Mouse (Mus musculus): ENCODE measurements around the gene Lrrc25. TPM values are rescaled to one million over a fixed set of nuclear protein-coding genes. Genes with fewer than 3 reads are reported as not detected.

The Lrrc25 gene
- polyA plus RNA-seq, 1 experiment from 2014 or later = 1.3 TPM

DNA sequence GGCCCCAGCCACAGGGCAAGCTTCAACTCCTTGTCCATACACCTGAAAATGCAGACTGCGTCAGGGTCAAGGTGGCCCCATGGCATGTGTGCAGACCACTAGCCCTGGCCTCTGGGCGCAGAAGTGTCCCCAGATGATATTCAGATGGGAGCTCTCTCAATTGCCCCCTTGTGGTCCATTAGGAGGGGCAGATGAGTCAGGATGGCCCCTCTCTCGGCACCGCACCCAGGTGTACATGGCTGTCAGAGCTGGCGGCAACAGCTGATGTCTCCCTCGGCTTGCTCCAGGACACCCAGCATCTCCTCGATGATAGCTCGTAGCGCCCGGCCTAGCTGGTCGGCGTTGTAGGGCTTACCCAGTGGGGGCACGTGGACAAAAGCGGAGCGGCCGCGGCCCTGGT, 34.4 kb downstream of the Lrrc25 start:
- H3K4me1 ChIP-seq (ENCODE audit: control insufficient read depth in 2 of 2, insufficient read depth in 2 of 2, low read length in 2 of 2) = peaks cover 40 to 47% of the 10 kb centered on the region in 2 experiments
- H3K27ac ChIP-seq (replicated peaks in 1 of 2; ENCODE audit: control insufficient read depth in 1 of 2, insufficient read depth in 1 of 2, low read depth in 2 of 2, low read length in 2 of 2) = peak overlapping the region; percentile 88 to 89; a peak in 3 of 4 replicates
- no peaks in the 10 kb centered on the region for H3K27me3 ChIP-seq (ENCODE audit: control insufficient read depth, insufficient read depth, low read length)
- H3K9me3 ChIP-seq (ENCODE audit: control insufficient read depth, low read length) = no peaks in the 10 kb centered on the region
- 93% methylated on average over 17 of the region's 17 CpGs for WGBS
- H3K4me3 ChIP-seq (ENCODE audit: control insufficient read depth in 1 of 2, insufficient read depth in 1 of 2, low read depth in 1 of 2, low read length in 2 of 2) = no peak overlapping the region
- ATAC-seq (ENCODE audit: insufficient number of reproducible peaks, insufficient read depth, low FRiP score, low read depth) = no peak
- no peak overlapping the region for H3K4me2 ChIP-seq (ENCODE audit: low read length)
- H3K36me3 ChIP-seq (ENCODE audit: control insufficient read depth, insufficient read depth, low read length) = peaks cover 54% of the 10 kb centered on the region
- H3K9ac ChIP-seq (ENCODE audit: low read length) = no peak overlapping the region

DNA sequence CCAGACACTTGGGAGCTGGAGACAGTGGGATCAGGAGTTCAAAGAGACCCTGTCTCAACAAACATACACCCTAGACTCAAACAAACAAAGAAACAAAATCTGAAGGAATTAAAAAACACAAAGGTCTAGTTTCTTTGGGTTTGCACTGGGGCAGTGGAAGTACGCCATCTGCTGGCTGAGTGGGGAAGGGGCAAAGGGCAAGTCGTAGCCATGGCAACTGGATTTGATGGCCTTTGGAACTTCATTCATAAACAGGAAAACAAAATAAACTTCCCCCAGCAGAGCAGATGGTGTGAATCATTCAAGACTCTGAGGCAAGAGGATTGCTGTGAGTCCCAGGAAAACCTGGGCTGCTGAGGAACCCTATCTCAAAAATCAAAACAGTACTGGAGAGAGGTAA, 37.3 kb downstream of the Lrrc25 start:
- H3K36me3 ChIP-seq (ENCODE audit: control insufficient read depth, insufficient read depth, low read length) = peaks cover 75% of the 10 kb centered on the region

DNA sequence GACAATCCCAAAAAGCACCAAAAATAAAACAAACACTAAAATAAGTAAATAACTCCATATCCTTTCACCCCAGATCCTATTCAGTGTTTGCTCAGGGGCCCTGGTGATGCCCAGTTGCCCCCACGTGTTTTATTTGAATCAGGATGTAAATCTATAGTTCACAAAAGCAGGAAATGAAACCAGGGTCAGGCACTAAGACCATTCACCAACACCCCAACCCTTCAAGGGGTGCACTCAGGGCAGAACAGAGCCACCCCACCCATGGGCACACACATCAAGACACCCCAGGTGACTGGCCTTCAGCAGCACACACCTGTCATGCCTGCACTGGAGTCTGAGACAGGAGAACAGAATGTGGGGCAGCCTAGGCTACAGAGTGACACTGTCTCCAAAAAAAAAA, 38.2 kb downstream of the Lrrc25 start:
- H3K4me3 ChIP-seq (ENCODE audit: control insufficient read depth in 1 of 2, insufficient read depth in 1 of 2, low read depth in 1 of 2, low read length in 2 of 2) = no peak overlapping the region
- no peak for ATAC-seq (ENCODE audit: insufficient number of reproducible peaks, insufficient read depth, low FRiP score, low read depth)
- no peak overlapping the region for H3K9ac ChIP-seq (ENCODE audit: low read length)
- H3K27me3 ChIP-seq (ENCODE audit: control insufficient read depth, insufficient read depth, low read length) = no peaks in the 10 kb centered on the region
- no peak overlapping the region for H3K27ac ChIP-seq (replicated peaks in 1 of 2; ENCODE audit: control insufficient read depth in 1 of 2, insufficient read depth in 1 of 2, low read depth in 2 of 2, low read length in 2 of 2)
- H3K4me2 ChIP-seq (ENCODE audit: low read length) = no peak overlapping the region
- H3K4me1 ChIP-seq (ENCODE audit: control insufficient read depth in 2 of 2, insufficient read depth in 2 of 2, low read length in 2 of 2) = peaks cover 21 to 28% of the 10 kb centered on the region in 2 experiments
- peaks cover 67% of the 10 kb centered on the region for H3K36me3 ChIP-seq (ENCODE audit: control insufficient read depth, insufficient read depth, low read length)
- no peaks in the 10 kb centered on the region for H3K9me3 ChIP-seq (ENCODE audit: control insufficient read depth, low read length)
- WGBS = 65% methylated on average over 1 of the region's 1 CpGs

More for the DNA sequence above, 37.3 kb downstream of the Lrrc25 start:
- Histone ChIP-seq H3K4me3 (ENCODE audit: control insufficient read depth in 1 of 2, insufficient read depth in 1 of 2, low read depth in 1 of 2, low read length in 2 of 2) (no peak overlapping the region), H3K27me3 (ENCODE audit: control insufficient read depth, insufficient read depth, low read length) (no peaks in the 10 kb centered on the region), H3K4me2 (ENCODE audit: low read length) (no peak overlapping the region), H3K9me3 (ENCODE audit: control insufficient read depth, low read length) (no peaks in the 10 kb centered on the region), H3K9ac (ENCODE audit: low read length) (no peak overlapping the region), H3K27ac (replicated peaks in 1 of 2; ENCODE audit: control insufficient read depth in 1 of 2, insufficient read depth in 1 of 2, low read depth in 2 of 2, low read length in 2 of 2) (no peak overlapping the region), H3K4me1 (ENCODE audit: control insufficient read depth in 2 of 2, insufficient read depth in 2 of 2, low read length in 2 of 2) (peaks cover 26 to 28% of the 10 kb centered on the region in 2 experiments)
- ATAC-seq (ENCODE audit: insufficient number of reproducible peaks, insufficient read depth, low FRiP score, low read depth) = no peak
- 74% methylated on average over 2 of the region's 2 CpGs for WGBS

- WGBS = 63% methylated on average over 2 of the region's 2 CpGs
- no peak for ATAC-seq (ENCODE audit: insufficient number of reproducible peaks, insufficient read depth, low FRiP score, low read depth)
- H3K9me3 ChIP-seq (ENCODE audit: control insufficient read depth, low read length) = no peaks in the 10 kb centered on the region
- peaks cover 15 to 21% of the 10 kb centered on the region in 2 experiments for H3K4me1 ChIP-seq (ENCODE audit: control insufficient read depth in 2 of 2, insufficient read depth in 2 of 2, low read length in 2 of 2)
- no peak overlapping the region for H3K27ac ChIP-seq (replicated peaks in 1 of 2; ENCODE audit: control insufficient read depth in 1 of 2, insufficient read depth in 1 of 2, low read depth in 2 of 2, low read length in 2 of 2)
- no peaks in the 10 kb centered on the region for H3K27me3 ChIP-seq (ENCODE audit: control insufficient read depth, insufficient read depth, low read length)
- peaks cover 59% of the 10 kb centered on the region for H3K36me3 ChIP-seq (ENCODE audit: control insufficient read depth, insufficient read depth, low read length)
- no peak overlapping the region for H3K4me2 ChIP-seq (ENCODE audit: low read length)
- no peak overlapping the region for H3K9ac ChIP-seq (ENCODE audit: low read length)
- no peak overlapping the region for H3K4me3 ChIP-seq (ENCODE audit: control insufficient read depth in 1 of 2, insufficient read depth in 1 of 2, low read depth in 1 of 2, low read length in 2 of 2)
Observed at GRCm38 (mm10) chr8:70655469-70655868, 39.5 kb downstream of the Lrrc25 start.

DNA sequence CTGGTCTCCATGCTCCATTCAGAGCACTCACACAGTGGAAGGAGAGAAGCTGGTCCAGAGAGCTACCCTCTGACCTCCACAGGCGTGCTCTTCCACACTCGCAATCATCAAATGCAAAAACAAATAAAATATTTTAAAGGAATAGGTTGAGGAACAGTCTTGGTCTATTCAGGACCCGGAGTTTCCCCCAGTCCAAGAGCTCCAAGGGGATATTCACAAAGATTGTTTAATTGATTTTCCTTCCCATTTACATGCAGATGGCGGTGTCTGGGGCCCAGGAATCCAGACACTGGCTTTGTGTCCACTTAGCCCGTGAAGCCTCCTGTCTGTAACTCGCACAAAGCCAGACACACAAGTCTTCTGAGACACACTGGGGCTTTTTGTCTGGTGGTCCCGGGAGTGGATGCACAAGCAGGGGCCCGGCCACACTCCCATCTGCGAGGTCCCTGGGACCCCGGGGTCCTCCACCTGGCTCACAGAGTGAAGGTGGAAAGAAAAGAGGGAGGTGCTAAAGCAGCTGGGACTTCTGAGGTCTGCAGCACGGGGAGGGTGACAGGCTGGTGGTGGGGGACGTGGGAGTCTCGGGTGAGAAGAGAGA, 40.3 kb downstream of the Lrrc25 start:
- no peak for ATAC-seq (ENCODE audit: insufficient number of reproducible peaks, insufficient read depth, low FRiP score, low read depth)
- H3K4me3 ChIP-seq (ENCODE audit: control insufficient read depth in 1 of 2, insufficient read depth in 1 of 2, low read depth in 1 of 2, low read length in 2 of 2) = no peak overlapping the region
- no peak overlapping the region for H3K27ac ChIP-seq (replicated peaks in 1 of 2; ENCODE audit: control insufficient read depth in 1 of 2, insufficient read depth in 1 of 2, low read depth in 2 of 2, low read length in 2 of 2)
- H3K4me2 ChIP-seq (ENCODE audit: low read length) = no peak overlapping the region
- no peaks in the 10 kb centered on the region for H3K27me3 ChIP-seq (ENCODE audit: control insufficient read depth, insufficient read depth, low read length)
- no peak overlapping the region for H3K9ac ChIP-seq (ENCODE audit: low read length)
- no peaks in the 10 kb centered on the region for H3K9me3 ChIP-seq (ENCODE audit: control insufficient read depth, low read length)
- peaks cover 15 to 23% of the 10 kb centered on the region in 2 experiments for H3K4me1 ChIP-seq (ENCODE audit: control insufficient read depth in 2 of 2, insufficient read depth in 2 of 2, low read length in 2 of 2)
- 74% methylated on average over 13 of the region's 13 CpGs for WGBS
- H3K36me3 ChIP-seq (ENCODE audit: control insufficient read depth, insufficient read depth, low read length) = peaks cover 51% of the 10 kb centered on the region

- ATAC-seq (ENCODE audit: insufficient number of reproducible peaks, insufficient read depth, low FRiP score, low read depth) = no peak
- whole genome bisulfite sequencing = 98% methylated on average over 3 of the region's 3 CpGs
- peak overlapping the region; percentile 95; the same call in 1 of the 2 replicates for H3K4me2 ChIP-seq (ENCODE audit: low read length)
- peaks cover 42% of the 10 kb centered on the region for H3K36me3 ChIP-seq (ENCODE audit: control insufficient read depth, insufficient read depth, low read length)
- no peaks in the 10 kb centered on the region for H3K9me3 ChIP-seq (ENCODE audit: control insufficient read depth, low read length)
- H3K27me3 ChIP-seq (ENCODE audit: control insufficient read depth, insufficient read depth, low read length) = no peaks in the 10 kb centered on the region
- H3K27ac ChIP-seq (replicated peaks in 1 of 2; ENCODE audit: control insufficient read depth in 1 of 2, insufficient read depth in 1 of 2, low read depth in 2 of 2, low read length in 2 of 2) = no peak overlapping the region
- no peak overlapping the region for H3K9ac ChIP-seq (ENCODE audit: low read length)
- H3K4me3 ChIP-seq (ENCODE audit: control insufficient read depth in 1 of 2, insufficient read depth in 1 of 2, low read depth in 1 of 2, low read length in 2 of 2) = no peak overlapping the region
- H3K4me1 ChIP-seq (ENCODE audit: control insufficient read depth in 2 of 2, insufficient read depth in 2 of 2, low read length in 2 of 2) = peaks cover 15 to 23% of the 10 kb centered on the region in 2 experiments
Observed at GRCm38 (mm10) chr8:70657214-70657613, 41.3 kb downstream of the Lrrc25 start.

DNA sequence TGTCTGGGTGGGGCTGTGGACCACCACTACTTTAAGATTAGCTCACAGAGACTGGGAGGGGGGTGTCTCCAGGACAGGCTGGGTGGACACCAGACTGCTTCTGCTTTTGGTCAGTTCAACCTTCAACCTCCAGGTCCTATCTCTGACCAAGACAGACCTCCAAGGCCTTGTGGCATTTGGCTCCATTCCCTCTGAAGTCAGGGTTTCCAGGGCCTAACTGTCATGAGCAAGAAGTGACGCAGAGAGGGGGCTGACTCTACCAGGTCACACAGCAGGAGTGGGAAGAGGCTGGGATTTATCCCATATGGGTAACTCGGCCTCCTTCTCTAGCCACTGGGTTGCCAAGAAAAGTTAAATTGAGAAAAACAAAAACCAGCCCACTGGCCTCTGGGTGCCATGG, 41.8 kb downstream of the Lrrc25 start:
- Histone ChIP-seq H3K9ac (ENCODE audit: low read length) (peak overlapping the region; percentile 95), H3K27ac (replicated peaks in 1 of 2; ENCODE audit: control insufficient read depth in 1 of 2, insufficient read depth in 1 of 2, low read depth in 2 of 2, low read length in 2 of 2) (no peak overlapping the region), H3K9me3 (ENCODE audit: control insufficient read depth, low read length) (no peaks in the 10 kb centered on the region), H3K27me3 (ENCODE audit: control insufficient read depth, insufficient read depth, low read length) (no peaks in the 10 kb centered on the region), H3K4me1 (ENCODE audit: control insufficient read depth in 2 of 2, insufficient read depth in 2 of 2, low read length in 2 of 2) (peaks cover 15 to 23% of the 10 kb centered on the region in 2 experiments), H3K4me2 (ENCODE audit: low read length) (peak overlapping the region; percentile 95), H3K4me3 (ENCODE audit: control insufficient read depth in 1 of 2, insufficient read depth in 1 of 2, low read depth in 1 of 2, low read length in 2 of 2) (0 out of 4 replicates have a peak overlapping the region, but pooled peaks of 1 of the 2 experiments have one; percentile 88), H3K36me3 (ENCODE audit: control insufficient read depth, insufficient read depth, low read length) (peaks cover 37% of the 10 kb centered on the region)
- ATAC-seq (ENCODE audit: insufficient number of reproducible peaks, insufficient read depth, low FRiP score, low read depth) = no peak
- 76% methylated on average over 2 of the region's 2 CpGs for WGBS

Data from heart, embryonic 14.5 days (tissue).